Mouse (Mus musculus): ENCODE measurements around the gene Pkn1.

Gene Pkn1

GRCm38 (mm10) chr8:83652030-83652743 lies 46.8 kb downstream of the Pkn1 start, which contains the start of gene Gipc1:
Gipc1 (plus strand) TSS chr8:83652677.
- DNase-seq: peak; percentile 97

GRCm38 (mm10) chr8:83649699-83650098 lies 49.3 kb downstream of the Pkn1 start:
- DNase-seq: no peak

- no peak for DNase-seq
Measured at GRCm38 (mm10) chr8:83648031-83648430, 50.9 kb downstream of the Pkn1 start.

- no peak for DNase-seq
Measured at GRCm38 (mm10) chr8:83647511-83647910, 51.5 kb downstream of the Pkn1 start.

GRCm38 (mm10) chr8:83639649-83640048 lies 59.3 kb downstream of the Pkn1 start:
- DNase-seq: no peak

GRCm38 (mm10) chr8:83638856-83639255 lies 60.1 kb downstream of the Pkn1 start:
- DNase-seq: no peak

GRCm38 (mm10) chr8:83632083-83632707 lies 66.8 kb downstream of the Pkn1 start:
- no peak for DNase-seq

- DNase-seq: no peak
Measured at GRCm38 (mm10) chr8:83625676-83626299, 73.2 kb downstream of the Pkn1 start.

GRCm38 (mm10) chr8:83624739-83625138 lies 74.2 kb downstream of the Pkn1 start:
- peak; percentile 29 for DNase-seq

- DNase-seq: no peak
Measured at GRCm38 (mm10) chr8:83623549-83623948, 75.4 kb downstream of the Pkn1 start.

GRCm38 (mm10) chr8:83622389-83622989 lies 76.5 kb downstream of the Pkn1 start:
- DNase-seq: peak; percentile 94

GRCm38 (mm10) chr8:83621691-83622388 lies 77.1 kb downstream of the Pkn1 start:
- no peak for DNase-seq

- peak; percentile 67 for DNase-seq
Measured at GRCm38 (mm10) chr8:83619568-83620285, 79.3 kb downstream of the Pkn1 start.

- no peak for DNase-seq
Measured at GRCm38 (mm10) chr8:83618566-83618965, 80.4 kb downstream of the Pkn1 start.

GRCm38 (mm10) chr8:83617111-83617510 lies 81.9 kb downstream of the Pkn1 start:
- DNase-seq: no peak

GRCm38 (mm10) chr8:83616625-83617024 lies 82.4 kb downstream of the Pkn1 start:
- DNase-seq: no peak

Data from thymus, postnatal 14 days (tissue).